Mouse (Mus musculus) forebrain, embryonic 16.5 days (tissue): ENCODE data around the gene Gmip. TPM values are rescaled to one million over a fixed set of nuclear protein-coding genes. Genes with fewer than 3 reads are reported as not detected.

ENCODE experiments used
- ATAC-seq: fragments of 200-750 bp; cut with Nextera tagmentation; 2 replicates; pipeline ENCODE4 v1.8.0; 2017; ENCODE audit warnings: mild to moderate bottlenecking, moderate library complexity
- H3K27ac ChIP-seq: fragments of 300-500 bp; sonication (generic); 2 replicates; pipeline ENCODE4 v1.5.1; 2014; ENCODE audit warnings: low read length, control low read depth
- H3K27me3 ChIP-seq: fragments of 300-500 bp; sonication (generic); replicated peaks from 2 replicates; pipeline ENCODE4 v1.6.1; 2014; ENCODE audit warnings: low read length; ENCODE audit not compliant: control insufficient read depth, insufficient read depth
- H3K36me3 ChIP-seq: fragments of 300-500 bp; sonication (generic); 2 replicates; pipeline ENCODE4 v1.6.1; 2014; ENCODE audit not compliant: control insufficient read depth, insufficient read depth
- H3K4me1 ChIP-seq: fragments of 300-500 bp; sonication (generic); replicated peaks from 2 replicates; pipeline ENCODE4 v1.6.1; 2014; ENCODE audit warnings: low read length; ENCODE audit not compliant: control insufficient read depth, insufficient read depth
- H3K4me2 ChIP-seq: fragments of 300-500 bp; sonication (generic); 2 replicates; pipeline ENCODE4 v1.6.1; 2014; ENCODE audit warnings: mild to moderate bottlenecking, low read length, control low read depth
- H3K4me3 ChIP-seq: fragments of 300-500 bp; sonication (generic); replicated peaks from 2 replicates; pipeline ENCODE4 v1.5.1; 2014; ENCODE audit warnings: mild to moderate bottlenecking, low read length, control low read depth
- H3K9ac ChIP-seq: fragments of 300-500 bp; sonication (generic); replicated peaks from 2 replicates; pipeline ENCODE4 v1.6.1; 2014; ENCODE audit warnings: low read depth, low read length, control low read depth
- H3K9me3 ChIP-seq: fragments of 300-500 bp; sonication (generic); 2 replicates; pipeline ENCODE4 v1.6.1; 2016; ENCODE audit warnings: low read length; ENCODE audit not compliant: control insufficient read depth
- whole genome bisulfite sequencing: fragments of 180-500 bp; shearing (Covaris S2); extraction: QIAGEN DNeasy Blood & Tissue Kit; methylation state at CpG from one replicate; pipeline ENCODE4 v1.1.7; 2014; 5-methylcytosine and 5-hydroxymethylcytosine counted together
- polyA plus RNA-seq: library from polyadenylated mRNA; unstranded; fragments of >200 nt; fragmentation: Nextera tagmentation; extraction: Ambion mirVana; gene quantifications from 2 replicates; pipeline ENCODE4 v1.2.1, GENCODE M21; 2015

Gene Gmip
- polyA plus RNA-seq, 1 experiment from 2014 or later = 51.7 TPM

GRCm38 (mm10) chr8:69790364-69790763 lies 18.1 kb upstream of the Gmip start:
- no peaks in the 10 kb centered on the region; the same call in 1 of the 2 replicates for H3K36me3 ChIP-seq
- no peaks in the 10 kb centered on the region for H3K27me3 ChIP-seq
- peak overlapping the region; percentile 82 for H3K4me2 ChIP-seq
- ATAC-seq = peak; percentile 12; the same call in 1 of the 2 replicates
- H3K4me3 ChIP-seq = peak overlapping the region; percentile 79
- H3K9ac ChIP-seq = peak overlapping the region; percentile 84
- WGBS = 32% methylated on average over 11 of the region's 11 CpGs
- no peak overlapping the region for H3K27ac ChIP-seq
- H3K9me3 ChIP-seq = no peaks in the 10 kb centered on the region
- H3K4me1 ChIP-seq = peaks cover 17% of the 10 kb centered on the region

GRCm38 (mm10) chr8:69790773-69791367 lies 17.6 kb upstream of the Gmip start, which contains the start of the genes Atp13a1 and Zfp866:
Gene Atp13a1, plus strand, starts transcription at chr8:69791163.
Gene Zfp866, minus strand, starts transcription at chr8:69791178.
- H3K9me3 ChIP-seq = no peaks in the 10 kb centered on the region
- peak within 1 kb of the TSS; percentile 82 for H3K4me2 ChIP-seq
- H3K27ac ChIP-seq = peak within 1 kb of the TSS; percentile 65
- WGBS = under 1% methylated on average over 38 of the region's 38 CpGs
- H3K36me3 ChIP-seq = no peaks in the 10 kb centered on the region; the same call in 1 of the 2 replicates
- H3K9ac ChIP-seq = peak within 1 kb of the TSS; percentile 84
- peak within 1 kb of the TSS; percentile 79 for H3K4me3 ChIP-seq
- peak; percentile 97 for ATAC-seq
- H3K4me1 ChIP-seq = peaks cover 17% of the 10 kb centered on the region
- no peaks in the 10 kb centered on the region for H3K27me3 ChIP-seq

GRCm38 (mm10) chr8:69791415-69792068 lies 16.9 kb upstream of the Gmip start:
- ATAC-seq = peak; percentile 73
- under 1% methylated on average over 48 of the region's 48 CpGs for WGBS
- H3K4me2 ChIP-seq = peak overlapping the region; percentile 82

GRCm38 (mm10) chr8:69793666-69794065 lies 14.8 kb upstream of the Gmip start:
- WGBS = 91% methylated on average over 4 of the region's 4 CpGs
- Histone ChIP-seq H3K4me2 (no peak overlapping the region), H3K4me1 (peaks cover 17% of the 10 kb centered on the region), H3K36me3 (peaks cover 14% of the 10 kb centered on the region), H3K9me3 (no peaks in the 10 kb centered on the region), H3K27me3 (no peaks in the 10 kb centered on the region), H3K4me3 (no peak overlapping the region), H3K9ac (no peak overlapping the region), H3K27ac (no peak overlapping the region)
- no peak for ATAC-seq

More at GRCm38 (mm10) chr8:69791415-69792068, 16.9 kb upstream of the Gmip start:
- Histone ChIP-seq H3K4me1 (peaks cover 17% of the 10 kb centered on the region), H3K4me3 (peak overlapping the region; percentile 79), H3K36me3 (peaks cover 1% of the 10 kb centered on the region), H3K27me3 (no peaks in the 10 kb centered on the region), H3K27ac (peak overlapping the region; percentile 52), H3K9me3 (no peaks in the 10 kb centered on the region), H3K9ac (peak overlapping the region; percentile 84)

- peaks cover 17% of the 10 kb centered on the region for H3K4me1 ChIP-seq
- H3K36me3 ChIP-seq = peaks cover 17% of the 10 kb centered on the region
- no peak overlapping the region for H3K4me2 ChIP-seq
- H3K27me3 ChIP-seq = no peaks in the 10 kb centered on the region
- H3K4me3 ChIP-seq = no peak overlapping the region
- H3K27ac ChIP-seq = no peak overlapping the region
- H3K9me3 ChIP-seq = no peaks in the 10 kb centered on the region
- no peak for ATAC-seq
- no peak overlapping the region for H3K9ac ChIP-seq
- 93% methylated on average over 3 of the region's 3 CpGs for WGBS
These were observed 14.4 kb upstream of the Gmip start for GRCm38 (mm10) chr8:69794096-69794495.

- H3K27ac ChIP-seq = no peak overlapping the region
- WGBS = 95% methylated on average over 6 of the region's 6 CpGs
- no peaks in the 10 kb centered on the region for H3K9me3 ChIP-seq
- H3K4me1 ChIP-seq = peaks cover 17% of the 10 kb centered on the region
- no peak overlapping the region for H3K4me3 ChIP-seq
- no peak for ATAC-seq
- H3K36me3 ChIP-seq = peaks cover 25% of the 10 kb centered on the region
- H3K9ac ChIP-seq = no peak overlapping the region
- H3K27me3 ChIP-seq = no peaks in the 10 kb centered on the region
- H3K4me2 ChIP-seq = no peak overlapping the region
These were observed 13.6 kb upstream of the Gmip start for GRCm38 (mm10) chr8:69794901-69795300.

GRCm38 (mm10) chr8:69796721-69797345 lies 11.6 kb upstream of the Gmip start:
- no peak for ATAC-seq
- Histone ChIP-seq H3K4me2 (no peak overlapping the region), H3K9ac (no peak overlapping the region), H3K27me3 (no peaks in the 10 kb centered on the region), H3K4me1 (peaks cover 11% of the 10 kb centered on the region), H3K4me3 (no peak overlapping the region), H3K9me3 (no peaks in the 10 kb centered on the region), H3K36me3 (peaks cover 38% of the 10 kb centered on the region), H3K27ac (no peak overlapping the region)
- 97% methylated on average over 16 of the region's 16 CpGs for WGBS

GRCm38 (mm10) chr8:69797661-69798060 lies 10.8 kb upstream of the Gmip start:
- Histone ChIP-seq H3K4me1 (peaks cover 3% of the 10 kb centered on the region), H3K36me3 (peaks cover 42% of the 10 kb centered on the region), H3K27ac (no peak overlapping the region), H3K4me3 (no peak overlapping the region), H3K9ac (no peak overlapping the region), H3K27me3 (no peaks in the 10 kb centered on the region), H3K9me3 (no peaks in the 10 kb centered on the region), H3K4me2 (no peak overlapping the region)
- WGBS = 94% methylated on average over 10 of the region's 10 CpGs
- no peak for ATAC-seq

GRCm38 (mm10) chr8:69799261-69799660 lies 9.2 kb upstream of the Gmip start:
- 92% methylated on average over 8 of the region's 8 CpGs for WGBS
- peaks cover 57% of the 10 kb centered on the region for H3K36me3 ChIP-seq
- no peak overlapping the region for H3K4me3 ChIP-seq
- H3K4me2 ChIP-seq = no peak overlapping the region
- ATAC-seq = no peak
- no peak overlapping the region for H3K27ac ChIP-seq
- H3K27me3 ChIP-seq = no peaks in the 10 kb centered on the region
- H3K4me1 ChIP-seq = no peaks in the 10 kb centered on the region
- no peak overlapping the region for H3K9ac ChIP-seq
- H3K9me3 ChIP-seq = no peaks in the 10 kb centered on the region
